Mouse (Mus musculus) cerebellum, adult 9-11 months (tissue): ENCODE results near the gene Mgat4b.

Source experiments
- DNase-seq: peaks from one replicate; pipeline ENCODE4 v3.0.0; 2022

The Mgat4b gene

DNA sequence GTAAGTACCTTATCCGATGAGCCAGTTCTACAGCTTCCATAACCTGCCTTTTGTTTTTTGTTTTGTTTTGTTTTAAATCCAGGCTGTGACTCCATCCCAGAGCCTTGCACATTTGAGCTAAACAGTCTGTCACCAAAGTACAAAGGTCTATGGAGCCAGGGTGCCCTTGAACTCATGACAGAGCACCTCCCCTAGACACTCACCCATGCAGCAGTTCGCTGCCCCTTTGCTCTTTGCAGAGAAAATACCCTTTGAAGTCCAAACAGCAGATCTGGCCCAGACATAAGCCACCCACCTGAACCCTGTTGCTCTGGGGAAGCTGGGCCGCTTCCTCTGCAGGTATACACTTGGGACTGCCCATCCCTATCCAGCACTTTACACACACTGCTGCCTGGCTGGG is 9.1 kb upstream of the Mgat4b start:
- DNase-seq: no peak

DNA sequence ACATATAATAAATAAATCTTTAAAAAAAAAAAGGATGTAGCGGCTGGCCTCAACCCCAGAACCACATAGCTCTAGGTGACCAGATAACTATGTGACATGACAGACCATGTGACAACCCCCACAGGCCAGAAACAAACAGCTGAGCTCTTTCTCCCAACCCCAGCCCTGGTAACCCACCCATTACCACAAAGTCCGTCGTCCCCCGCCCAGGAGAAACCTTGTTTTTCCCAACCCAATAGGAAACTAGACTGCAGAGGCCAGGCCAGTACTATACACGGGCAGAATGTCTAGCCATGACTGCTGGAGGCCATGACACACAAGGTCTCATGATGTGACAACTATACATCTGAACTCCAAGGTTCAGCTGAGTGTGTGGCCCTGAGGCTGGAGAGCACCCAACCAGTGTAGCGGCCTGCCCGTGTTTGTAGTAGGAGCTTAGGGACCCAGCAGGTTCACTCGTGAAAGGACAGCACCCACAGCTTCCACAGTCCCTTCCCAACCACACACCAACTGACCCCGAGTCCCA is 7.3 kb upstream of the Mgat4b start:
- DNase-seq: no peak

DNA sequence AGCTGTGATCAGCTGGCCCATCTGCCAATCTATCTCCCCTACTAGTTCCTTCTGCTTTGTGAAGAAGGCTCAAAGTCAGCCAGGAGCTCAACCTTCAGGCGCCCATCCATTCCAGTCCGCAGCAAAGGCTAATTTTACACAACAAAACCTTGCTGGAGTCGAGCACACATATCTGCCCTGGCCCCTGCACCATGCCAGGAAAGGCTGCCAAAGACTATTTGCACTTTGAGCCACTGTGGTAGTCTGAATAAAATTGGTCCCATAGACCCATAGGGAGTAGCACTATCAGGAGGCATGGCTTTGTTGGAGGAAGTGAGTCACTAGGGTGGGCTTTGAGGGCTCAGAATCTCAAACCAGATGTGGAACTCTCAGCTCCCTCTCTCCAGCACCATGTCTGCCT is 5.3 kb upstream of the Mgat4b start:
- peak; percentile 5 for DNase-seq

DNA sequence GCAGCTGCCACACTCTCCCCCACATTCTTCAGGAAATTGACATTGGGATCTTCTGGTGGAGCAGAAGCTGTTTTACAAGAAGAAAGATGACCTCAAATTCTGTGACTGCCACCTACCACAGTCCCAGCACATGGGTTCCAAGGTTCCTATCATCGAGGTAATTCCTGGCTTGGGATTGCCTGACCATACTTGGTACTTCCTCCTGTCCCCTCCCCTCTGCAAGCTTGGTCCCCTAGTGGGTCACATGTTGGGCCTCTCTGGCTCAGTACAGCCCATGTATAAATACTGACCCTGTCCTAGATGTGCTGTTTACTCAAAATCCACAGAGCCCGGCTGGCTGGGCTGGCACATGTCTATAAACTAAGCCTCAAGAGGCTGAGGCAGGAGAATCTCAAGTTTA is 4.7 kb upstream of the Mgat4b start:
- DNase-seq: no peak

DNA sequence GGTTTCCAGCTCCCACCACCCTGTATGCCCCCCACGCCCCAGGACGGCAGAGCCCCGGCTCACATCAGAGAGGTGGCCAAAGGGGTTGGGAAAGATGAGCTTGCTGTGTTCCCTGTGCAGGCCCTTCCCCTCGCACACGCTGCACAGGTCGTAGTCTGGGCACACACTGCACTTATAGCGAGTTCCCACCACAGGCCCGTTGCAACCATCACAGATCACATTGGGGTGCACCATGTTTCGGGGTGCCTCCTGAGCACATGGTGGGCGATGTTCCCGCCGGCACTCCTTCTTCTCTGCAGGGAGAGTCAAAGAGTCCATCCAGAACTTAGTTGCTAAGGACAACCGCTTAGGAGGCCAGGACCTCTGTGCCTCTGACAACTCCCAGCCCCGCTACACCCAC is 3.3 kb upstream of the Mgat4b start:
- no peak for DNase-seq

DNA sequence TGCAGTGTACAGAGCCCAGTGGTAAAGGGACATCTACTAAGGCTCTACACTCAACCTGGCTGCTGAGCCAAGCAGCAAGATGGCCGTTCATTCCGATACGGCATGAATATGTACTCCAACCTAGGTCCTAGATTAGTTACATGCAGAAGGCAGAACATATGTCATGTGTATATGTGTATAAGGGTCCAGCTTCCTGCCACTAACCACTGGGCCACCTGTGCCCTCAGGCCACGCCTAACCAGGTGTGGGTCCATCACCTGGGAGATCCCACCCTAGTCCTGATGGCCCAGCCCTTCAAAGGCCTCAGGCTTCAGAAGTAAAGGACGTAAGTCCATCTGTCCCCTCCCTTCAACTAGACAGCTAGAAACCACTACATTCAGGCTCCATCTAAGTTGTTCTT is 2.7 kb upstream of the Mgat4b start:
- DNase-seq: no peak

DNA sequence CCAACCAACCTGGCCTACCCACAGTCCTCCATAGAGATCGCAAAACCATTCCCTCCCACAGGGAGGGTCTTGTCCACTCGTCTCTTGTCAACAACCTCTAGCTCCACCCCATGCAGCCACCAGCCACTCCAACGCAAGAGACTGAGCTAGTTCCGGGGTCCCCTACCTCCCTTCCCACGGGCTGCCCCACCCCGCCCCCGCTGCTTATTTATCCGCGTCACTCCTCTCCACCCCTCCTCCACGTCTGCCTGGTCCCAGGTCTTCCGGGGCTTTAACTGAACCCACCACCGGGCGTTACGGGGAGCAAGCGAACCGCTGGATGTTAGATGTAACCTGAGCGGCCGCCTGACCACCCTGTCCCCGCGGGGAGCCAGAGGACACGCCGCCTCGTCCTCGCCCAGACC is 587 bp upstream of the Mgat4b start:
- peak; percentile 97 for DNase-seq

DNA sequence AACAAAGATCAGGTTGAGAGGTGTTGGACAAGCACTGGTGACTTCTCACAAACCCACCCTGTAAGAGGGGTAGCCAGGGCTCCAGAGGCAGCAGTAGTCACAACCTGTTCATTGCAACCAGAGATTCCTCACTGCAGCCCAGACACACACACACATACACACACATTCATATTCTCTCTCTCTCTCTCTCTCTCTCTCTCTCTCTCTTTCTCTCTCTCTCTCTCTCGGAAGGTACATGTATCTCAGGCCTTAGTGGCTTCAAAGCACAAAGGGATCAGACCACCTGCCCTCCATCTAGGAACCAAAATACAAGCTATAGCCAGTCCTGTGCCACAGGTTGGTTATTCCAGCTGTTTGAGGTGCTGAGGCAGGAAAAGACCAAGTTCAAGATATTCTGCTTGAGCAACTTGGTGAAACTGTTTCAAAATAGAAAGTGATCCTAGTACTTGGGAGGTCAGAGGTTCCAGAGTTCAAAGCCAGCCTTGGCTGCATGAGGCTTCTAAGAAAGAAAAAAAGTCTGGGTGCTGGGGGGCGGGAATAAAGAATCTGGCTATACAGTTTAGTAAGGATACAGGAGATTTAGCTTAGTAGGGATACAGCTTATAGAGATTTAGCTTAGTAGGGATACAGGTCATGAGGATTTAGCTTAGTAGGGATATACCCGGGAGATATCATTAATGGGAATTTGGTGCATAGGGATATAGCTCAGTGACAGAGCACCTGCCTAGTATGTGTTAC is 801 bp downstream of the Mgat4b start:
- DNase-seq: no peak

DNA sequence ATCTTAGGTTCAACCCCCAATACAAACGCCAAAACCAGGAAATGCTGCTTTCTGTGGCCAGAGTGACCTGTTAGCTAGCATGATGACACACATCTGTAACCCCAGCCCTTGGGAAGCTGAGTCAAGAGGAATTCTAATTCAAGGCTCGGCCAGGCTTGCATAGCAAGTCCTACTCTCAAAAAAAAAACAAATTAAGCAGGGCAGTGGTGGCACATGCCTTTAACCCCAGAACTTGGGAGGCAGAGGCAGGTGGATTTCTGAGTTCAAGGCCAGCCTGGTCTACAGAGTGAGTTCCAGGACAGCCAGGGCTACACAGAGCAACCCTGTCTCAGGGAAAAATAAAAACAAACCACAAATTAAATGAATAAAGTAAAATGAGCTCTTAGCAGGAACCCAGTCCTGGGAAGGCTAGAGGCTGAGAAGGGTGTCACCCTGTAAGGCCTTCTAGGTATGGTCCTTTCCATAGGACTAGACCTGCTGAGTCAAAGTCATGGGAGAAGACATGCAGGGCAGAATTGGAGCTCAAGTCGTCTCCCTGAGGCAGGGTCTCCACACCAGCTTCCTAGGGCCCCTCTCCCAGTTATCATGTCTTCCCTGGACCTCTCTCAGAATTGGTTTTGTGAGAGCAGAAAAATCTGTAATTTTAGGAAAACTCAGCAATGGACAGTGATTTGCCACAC is 1.5 kb downstream of the Mgat4b start:
- DNase-seq: no peak

DNA sequence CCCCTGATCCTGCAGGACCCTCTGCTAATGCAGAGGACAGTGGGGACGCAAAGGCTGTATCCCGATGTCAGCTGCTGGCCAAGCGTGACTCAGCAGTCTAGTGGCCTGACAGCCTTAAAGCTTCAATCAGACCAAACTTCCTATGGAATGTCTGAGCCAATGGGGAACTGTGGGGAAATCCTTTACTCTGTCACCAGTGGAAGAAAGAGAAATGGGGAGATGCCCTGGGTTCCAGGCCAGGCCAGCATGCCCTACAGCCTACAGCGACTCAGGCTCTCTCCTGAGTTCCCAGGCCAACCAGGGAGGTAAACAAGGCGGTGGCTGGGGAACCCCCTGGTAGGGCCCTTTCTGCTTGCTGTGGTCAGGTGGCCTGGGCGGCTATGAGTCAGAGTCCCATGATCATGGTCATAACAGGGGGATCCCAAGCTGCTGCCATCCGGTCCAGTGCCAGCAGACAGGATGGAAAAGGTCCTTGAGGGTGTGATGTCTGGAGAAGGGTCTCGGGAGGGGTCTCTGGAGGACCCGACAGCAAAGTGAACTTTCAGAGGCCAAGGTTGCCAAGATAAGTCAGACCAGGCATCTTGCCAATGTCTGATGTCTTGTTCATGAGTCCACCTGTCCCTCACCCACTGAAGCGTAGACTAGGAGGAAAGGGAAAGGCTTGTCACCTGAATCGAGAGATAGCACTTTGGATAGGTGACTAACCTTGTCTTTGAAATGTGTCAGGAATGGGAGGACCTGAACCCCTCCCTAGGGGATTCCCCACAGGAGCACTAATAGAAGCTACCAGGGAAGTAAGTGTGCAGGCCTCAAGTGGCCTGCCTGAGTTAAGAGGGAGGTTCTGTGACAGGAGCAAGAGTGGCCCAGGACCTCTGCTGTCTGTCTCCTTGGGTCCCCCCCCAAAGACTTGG is 2.4 kb downstream of the Mgat4b start:
- DNase-seq: peak; percentile 80

DNA sequence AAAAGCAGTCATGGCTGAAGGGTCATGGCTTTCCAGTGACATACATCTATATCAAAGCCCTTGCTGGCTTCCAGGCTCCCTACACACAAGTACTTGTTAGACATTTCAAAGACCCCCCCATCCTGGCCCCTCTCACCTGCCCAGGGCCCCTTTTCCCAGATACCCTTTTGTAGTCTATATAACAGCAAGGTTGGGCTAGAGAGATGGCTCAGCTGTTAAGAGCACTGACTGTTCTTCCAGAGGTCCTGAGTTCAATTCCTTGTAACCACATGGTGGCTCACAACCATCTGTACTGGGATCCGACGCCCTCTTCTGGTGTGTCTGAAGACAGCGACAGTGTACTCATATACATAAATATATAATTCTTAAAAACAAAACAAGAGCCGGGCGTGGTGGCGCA is 3.9 kb downstream of the Mgat4b start:
- DNase-seq: no peak

DNA sequence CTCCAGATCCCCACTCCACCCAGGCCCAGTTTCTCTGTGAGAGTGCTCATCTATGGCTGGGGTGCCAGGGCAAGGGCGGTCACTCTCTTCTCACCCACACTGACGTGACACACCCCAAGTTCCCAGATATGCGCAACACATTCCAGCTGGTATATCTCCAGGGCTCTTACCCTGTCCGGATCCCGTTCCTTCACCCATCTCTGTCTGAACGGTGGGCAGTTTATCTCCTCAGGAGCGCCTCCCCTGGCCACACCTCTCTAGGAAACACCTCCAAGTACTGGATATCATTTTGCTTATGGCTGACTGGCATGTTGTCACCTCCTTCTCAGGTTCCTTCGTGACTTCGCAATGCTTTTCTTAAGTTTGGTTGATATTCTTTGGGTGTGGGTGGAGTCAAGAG is 4.9 kb downstream of the Mgat4b start:
- DNase-seq: no peak

DNA sequence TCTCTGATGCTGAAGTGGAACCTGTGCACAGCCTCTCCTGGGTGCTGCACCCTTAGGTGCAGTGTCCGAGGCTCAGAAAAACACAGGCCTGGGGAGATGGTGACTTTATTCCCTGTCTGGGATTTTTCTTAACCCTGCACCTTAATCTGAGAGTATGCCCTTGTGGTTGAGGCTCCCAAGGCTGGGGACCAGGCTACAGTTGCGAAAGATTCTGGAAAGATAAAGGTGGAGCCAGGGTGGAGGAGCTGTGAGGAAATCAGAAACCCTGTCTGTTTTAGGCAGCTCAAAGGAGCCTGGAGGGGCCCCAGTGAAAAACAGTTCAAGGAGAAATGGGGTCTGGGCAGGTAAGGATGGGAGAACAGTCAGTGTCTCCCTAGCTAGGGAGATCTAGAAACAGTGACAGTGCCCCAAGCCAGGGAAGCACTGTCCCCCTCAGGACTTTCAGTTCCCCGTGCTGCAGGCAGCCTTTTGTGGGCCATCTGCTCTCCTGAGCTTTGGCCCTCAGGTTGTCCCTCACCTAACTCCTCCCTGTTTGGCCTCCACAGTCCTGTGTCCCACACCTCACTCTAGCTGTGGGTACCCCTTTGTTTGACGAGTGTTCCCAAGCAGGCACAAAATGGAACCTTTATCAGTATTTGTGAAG is 6.2 kb downstream of the Mgat4b start:
- no peak for DNase-seq

DNA sequence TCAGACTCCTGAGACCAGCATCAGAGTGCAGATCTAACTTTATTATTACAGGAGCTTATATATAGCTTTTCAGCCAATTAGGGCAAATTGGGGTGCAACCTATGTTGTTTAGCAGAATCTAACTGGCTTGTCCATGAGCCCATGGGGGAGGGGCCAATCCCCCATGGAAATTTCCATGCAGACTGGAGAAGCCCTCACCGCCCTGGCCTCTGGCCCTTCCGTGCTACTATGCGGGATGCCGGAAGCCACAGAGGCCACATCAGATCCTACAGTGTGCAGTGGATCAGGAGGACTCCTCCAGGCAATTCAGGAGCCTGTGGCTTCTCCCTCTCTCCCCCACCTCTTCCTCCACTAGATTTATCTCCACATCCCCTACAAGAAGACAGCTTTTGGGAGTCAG is 7.1 kb downstream of the Mgat4b start:
- no peak for DNase-seq

DNA sequence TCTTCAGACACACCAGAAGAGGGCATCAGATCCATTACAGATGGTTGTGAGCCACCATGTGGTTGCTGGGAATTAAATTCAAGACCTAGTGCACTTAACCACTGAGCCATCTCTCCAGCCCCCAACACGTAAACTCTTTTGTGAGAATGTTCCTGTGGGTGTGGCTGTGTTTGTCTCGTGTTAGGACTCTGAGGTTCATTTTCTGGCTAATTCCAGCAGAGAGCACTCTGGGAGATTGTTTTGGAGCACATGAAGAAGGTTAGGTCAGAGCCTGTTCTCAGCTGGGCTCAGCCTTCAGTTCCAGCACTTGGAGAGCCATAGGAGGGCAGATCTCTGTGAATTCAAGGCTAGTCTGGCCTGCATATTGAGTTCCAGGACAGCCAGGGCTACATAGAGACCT is 9.1 kb downstream of the Mgat4b start:
- DNase-seq: no peak

DNA sequence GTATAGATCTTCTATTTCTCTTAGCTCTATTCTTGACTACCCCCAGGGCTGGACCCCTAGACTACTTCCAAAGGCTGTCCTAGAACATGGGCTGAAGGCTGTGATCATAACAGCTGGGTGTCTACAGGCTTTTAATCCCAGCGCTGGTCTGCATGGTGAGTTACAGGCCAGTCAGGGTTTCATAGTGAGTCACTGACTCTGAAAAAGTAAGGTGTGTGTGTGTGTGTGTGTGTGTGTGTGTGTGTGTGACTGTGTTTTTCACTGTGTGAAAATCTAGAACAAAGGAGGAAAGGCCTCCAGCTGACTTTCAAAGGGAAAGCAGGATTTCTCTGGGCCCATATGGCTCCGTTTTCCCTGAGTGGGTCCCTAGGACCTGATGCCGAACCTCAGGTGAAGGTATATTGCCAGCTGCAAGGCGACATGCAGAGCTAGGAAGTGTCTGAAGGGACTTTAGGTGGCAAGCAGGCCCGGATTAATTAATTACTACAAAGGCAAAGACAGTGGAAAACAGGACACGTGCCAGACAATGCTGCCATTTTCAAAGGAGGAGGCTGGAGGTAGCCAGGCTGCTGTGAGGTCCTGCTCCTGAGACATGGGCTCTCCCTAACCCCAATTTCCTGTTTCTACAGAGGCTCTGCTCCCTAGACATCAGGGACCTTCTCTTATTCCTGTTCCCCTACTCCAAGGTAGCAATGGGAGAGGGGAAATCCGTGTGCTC is 12.0 kb downstream of the Mgat4b start:
- DNase-seq: no peak

DNA sequence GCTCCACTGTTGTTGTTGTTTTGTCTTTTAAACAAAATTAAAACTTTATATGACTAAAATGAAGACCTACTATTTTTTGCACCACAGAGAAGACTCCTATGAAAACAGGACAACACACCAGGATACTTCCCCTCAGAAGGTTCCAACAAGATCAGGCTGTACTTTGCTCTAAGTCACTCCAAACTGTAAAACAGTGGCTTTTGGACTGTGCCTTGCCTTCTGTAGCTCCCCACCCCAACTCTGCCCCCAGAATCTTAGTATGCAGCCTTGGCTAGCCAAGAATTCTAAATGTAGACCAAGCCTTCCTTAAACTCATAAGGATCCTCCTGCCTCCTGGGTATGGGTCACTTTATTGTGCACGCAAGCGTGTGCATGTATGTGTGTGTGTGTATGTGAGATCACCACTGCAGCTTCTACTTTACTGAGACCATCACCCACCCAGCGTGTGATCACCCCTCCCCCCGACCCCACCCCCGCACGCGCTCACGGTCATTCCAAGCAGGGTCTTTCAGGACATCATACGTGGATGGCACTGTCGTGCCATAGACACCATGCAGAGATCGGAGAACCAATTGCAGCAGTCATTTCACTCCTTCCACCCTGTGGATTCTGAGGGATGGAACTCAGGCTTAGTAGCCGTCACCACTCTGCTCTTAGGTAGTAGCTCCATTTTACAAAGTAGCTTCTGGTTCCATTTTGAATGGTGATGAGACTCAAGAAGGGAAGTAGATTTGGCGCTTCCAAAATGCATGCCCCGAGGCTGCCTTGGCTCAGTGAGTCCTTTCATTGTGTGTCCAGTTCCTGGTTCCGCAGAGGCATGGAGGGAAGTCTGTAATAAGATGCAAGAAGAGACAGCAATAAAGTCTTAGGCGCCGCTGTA is 13.3 kb downstream of the Mgat4b start:
- peak; percentile 55 for DNase-seq

DNA sequence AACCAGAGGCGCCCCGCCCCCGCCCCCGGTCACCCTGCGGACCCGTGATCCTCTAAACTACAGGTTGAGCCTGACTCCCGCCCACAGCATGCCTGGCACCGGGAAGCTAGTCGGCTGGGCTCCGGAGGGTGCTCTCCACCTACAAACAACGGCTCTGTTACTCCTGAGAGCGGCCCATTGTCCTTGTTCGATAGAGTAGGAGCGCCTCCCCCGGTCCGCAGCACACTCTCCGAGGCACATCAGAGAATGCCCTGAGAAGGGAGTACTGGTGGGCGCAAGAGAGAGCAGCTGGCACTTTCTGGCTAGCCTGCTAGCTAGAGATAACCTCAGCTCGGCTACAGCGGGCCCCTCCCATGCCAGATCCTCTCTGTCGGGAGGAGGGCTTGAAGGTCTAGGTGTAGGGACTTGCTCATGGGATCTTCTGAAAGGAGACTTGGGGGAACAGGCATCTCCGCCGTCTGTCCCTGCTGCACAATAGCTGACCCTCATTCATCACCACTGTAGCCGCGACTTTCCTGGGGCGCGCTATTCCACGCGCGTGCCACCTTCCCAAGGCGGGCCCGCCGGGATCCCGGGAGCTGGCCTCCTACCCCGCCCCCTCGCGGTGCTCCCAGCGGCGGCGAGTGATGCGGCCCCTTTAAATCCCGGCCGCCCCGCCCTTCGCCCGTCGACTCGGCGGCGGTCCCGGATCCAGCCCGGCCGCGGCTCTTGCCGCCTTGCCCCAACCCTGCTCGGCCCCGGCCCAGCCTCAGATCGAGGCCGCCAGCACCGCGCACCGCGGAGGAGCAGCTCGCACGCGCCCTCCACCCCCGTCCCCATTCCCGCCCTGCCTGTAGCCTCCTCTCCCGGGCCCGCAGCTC is 14.2 kb downstream of the Mgat4b start:
- DNase-seq: peak; percentile 90

DNA sequence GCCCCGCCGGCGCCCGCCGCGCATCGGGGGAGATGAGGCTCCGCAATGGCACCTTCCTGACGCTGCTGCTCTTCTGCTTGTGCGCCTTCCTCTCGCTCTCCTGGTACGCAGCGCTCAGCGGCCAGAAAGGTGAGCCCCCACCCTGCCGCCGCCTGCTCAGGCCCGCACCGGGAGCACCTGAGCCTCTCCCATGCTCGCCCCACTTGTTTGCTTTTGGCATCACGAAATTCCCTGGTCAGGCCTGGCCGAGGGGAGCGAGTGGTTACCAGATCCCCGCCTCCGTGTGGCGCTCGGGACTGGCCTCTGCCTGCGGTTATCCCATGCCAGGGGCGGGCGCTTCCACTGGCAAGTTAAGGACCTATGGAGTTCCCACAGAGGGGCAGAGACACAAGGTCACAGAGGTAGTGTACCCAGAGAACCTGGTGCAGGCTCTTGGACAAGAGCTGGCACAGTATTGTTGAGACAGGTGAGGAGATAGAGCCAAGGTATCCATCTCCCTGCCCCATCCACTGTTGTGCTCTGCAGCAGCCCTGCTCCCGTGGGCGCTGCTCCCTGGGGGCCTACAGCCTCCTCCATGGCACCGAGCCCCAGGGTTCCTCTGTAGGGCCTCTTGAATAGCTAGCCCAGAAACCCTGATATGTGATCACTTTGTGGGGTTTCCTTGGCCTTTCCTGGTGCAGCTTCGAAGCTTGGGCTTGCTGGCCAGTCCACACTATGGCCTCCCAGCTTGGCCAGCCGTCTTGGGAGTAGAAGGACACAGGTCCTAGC is 15.1 kb downstream of the Mgat4b start:
- peak; percentile 81 for DNase-seq
